Comparison of ENCODE assay signal across 16 mouse cellular contexts in genomic region chr6:113659648-113660491, GRCm38 (mm10). TPM values are rescaled to one million over a fixed set of nuclear protein-coding genes. Genes with fewer than 3 reads are reported as not detected.
DNase-seq lines count a peak whose midpoint lies in the region; ATAC-seq and TF ChIP-seq lines count a peak whose summit lies in the region.
"Had no signal": no experiment of that assay in that cellular context is flagged by ENCODE, and none has a peak within 500 bp of the region (broad histone marks: within the 10 kb centered on the region; RNA-seq: fewer than 3 reads in every experiment).

No protein-coding gene starts in this region.

- no peak for DNase-seq in heart, embryonic 10.5 days (ENCODE audit: low spot score)
- no peak for DNase-seq in heart, postnatal 4 days
- no peak for DNase-seq in left cerebral cortex, adult 2 months (ENCODE audit: extremely low spot score in 1 of 2, low spot score in 2 of 2)
- no peak for DNase-seq in left cerebral cortex, postnatal 4 days
- DNase-seq in brain, adult 2 months (ENCODE audit: low read depth, low spot score): peak; percentile 53
- DNase-seq in left cerebral cortex, adult 11 months (ENCODE audit: low spot score): no peak
- DNase-seq: adrenal gland, postnatal 14 days; cerebellum, adult 2 months; lung, postnatal 36 days; thymus, postnatal 14 days had no signal

- H3K9me3 ChIP-seq in heart, embryonic 10.5 days: no peaks in the 10 kb centered on the region
- H3K9me3 ChIP-seq in hindbrain, embryonic 16.5 days (ENCODE audit: control insufficient read depth, low read length): no peaks in the 10 kb centered on the region

- no peak overlapping the region for H3K9ac ChIP-seq in hindbrain, embryonic 16.5 days (ENCODE audit: low read depth, low read length)

- ATAC-seq in hindbrain, embryonic 16.5 days: no peak

- no peaks in the 10 kb centered on the region for H3K36me3 ChIP-seq in heart, embryonic 10.5 days
- no peaks in the 10 kb centered on the region for H3K36me3 ChIP-seq in hindbrain, embryonic 16.5 days (ENCODE audit: control insufficient read depth, insufficient read depth, low read length)

- no peaks in the 10 kb centered on the region for H3K27me3 ChIP-seq in heart, embryonic 10.5 days (ENCODE audit: insufficient read depth, poor library complexity, severe bottlenecking)
- no peaks in the 10 kb centered on the region for H3K27me3 ChIP-seq in hindbrain, embryonic 16.5 days (replicated peaks; ENCODE audit: control insufficient read depth, insufficient read depth, low read length)
- H3K27me3 ChIP-seq: Patski had no signal

- H3K27ac ChIP-seq in heart, embryonic 10.5 days: peak overlapping the region; percentile 68; the same call in 1 of the 2 replicates
- peak overlapping the region; percentile 65 for H3K27ac ChIP-seq in left cerebral cortex, adult 2 months
- H3K27ac ChIP-seq in olfactory bulb, adult 2 months (ENCODE audit: insufficient read depth, low read depth, low read length): peak overlapping the region; percentile 50
- no peak overlapping the region for H3K27ac ChIP-seq in hindbrain, embryonic 16.5 days (ENCODE audit: low read depth, low read length)

- 68% methylated on average over 8 of the region's 8 CpGs for WGBS in heart, embryonic 10.5 days
- WGBS in olfactory bulb, adult 2 months: 43% methylated on average over 8 of the region's 8 CpGs
- WGBS in hindbrain, embryonic 16.5 days: 74% methylated on average over 8 of the region's 8 CpGs

- no peak; the same call in 1 of the 2 replicates for TF ChIP-seq CTCF in left cerebral cortex, adult 2 months (IDR thresholded peaks at IDR 0.05)
- TF ChIP-seq CTCF in olfactory bulb, adult 2 months (IDR thresholded peaks at IDR 0.05; ENCODE audit: insufficient read depth, low read depth, low read length): no peak

- TF ChIP-seq POLR2A in olfactory bulb, adult 2 months (IDR thresholded peaks at IDR 0.05; ENCODE audit: insufficient read depth, low read depth, low read length): no peak

- H3K4me3 ChIP-seq in heart, embryonic 10.5 days: no peak overlapping the region
- no peak overlapping the region for H3K4me3 ChIP-seq in left cerebral cortex, adult 2 months
- no peak overlapping the region for H3K4me3 ChIP-seq in olfactory bulb, adult 2 months (ENCODE audit: insufficient read depth, low read depth, low read length)
- H3K4me3 ChIP-seq in hindbrain, embryonic 16.5 days (ENCODE audit: low read length): no peak overlapping the region

- intact Hi-C loops in left cerebral cortex, adult 2 months (cut with DNase I): no loop called here
- intact Hi-C loops in left cerebral cortex, postnatal 4 days (cut with DNase I): no loop called here

- H3K4me1 ChIP-seq in heart, embryonic 10.5 days: peaks cover 31% of the 10 kb centered on the region
- H3K4me1 ChIP-seq in olfactory bulb, adult 2 months (ENCODE audit: control insufficient read depth, insufficient read depth, low read length): peaks cover 24% of the 10 kb centered on the region
- no peaks in the 10 kb centered on the region for H3K4me1 ChIP-seq in hindbrain, embryonic 16.5 days (ENCODE audit: control insufficient read depth, insufficient read depth, low read depth, low read length)

- H3K4me2 ChIP-seq in hindbrain, embryonic 16.5 days (ENCODE audit: low read length): no peak overlapping the region

RNA-seq across cellular contexts. Expression of gene Irak2, which starts 21.6 kb away (rescaled TPM):
- 12.5 TPM in 2 replicates for polyA plus RNA-seq in heart, embryonic 10.5 days (2016; fragmentation: Nextera tagmentation; extraction: Ambion mirVana)
- 10 to 100 TPM in 1 of 2 experiments, 1 to 10 TPM in 1; 8.9 to 11.1 TPM for total RNA-seq in heart, postnatal 4 days (2021)
- 10 to 100 TPM; 21.6 to 25.6 TPM for total RNA-seq in left cerebral cortex, adult 2 months (2021)
- 1 to 10 TPM; 7.9 to 8.1 TPM for total RNA-seq in left cerebral cortex, postnatal 4 days (2021)
- not detected in 2 replicates for polyA plus RNA-seq in olfactory bulb, adult 2 months (2012; ENCODE audit: insufficient read depth, insufficient read length, low replicate concordance, missing spikeins)
- 2.6 and 2.8 TPM in 2 replicates for polyA plus RNA-seq in hindbrain, embryonic 16.5 days (2015; fragmentation: Nextera tagmentation; extraction: Ambion mirVana)

RNA-seq across cellular contexts. Expression of gene Vhl, which starts 36.1 kb away (rescaled TPM):
- polyA plus RNA-seq in heart, embryonic 10.5 days (2016; fragmentation: Nextera tagmentation; extraction: Ambion mirVana): 32.3 and 34.2 TPM in 2 replicates
- total RNA-seq in heart, postnatal 4 days (2021): 10 to 100 TPM; 13.6 to 18.6 TPM
- 10 to 100 TPM; 41.5 to 43.0 TPM for total RNA-seq in left cerebral cortex, adult 2 months (2021)
- 10 to 100 TPM; 50.0 to 61.8 TPM for total RNA-seq in left cerebral cortex, postnatal 4 days (2021)
- polyA plus RNA-seq in olfactory bulb, adult 2 months (2012; ENCODE audit: insufficient read depth, insufficient read length, low replicate concordance, missing spikeins): not detected in 2 replicates
- 73.0 and 74.5 TPM in 2 replicates for polyA plus RNA-seq in hindbrain, embryonic 16.5 days (2015; fragmentation: Nextera tagmentation; extraction: Ambion mirVana)

RNA-seq across cellular contexts. Expression of gene Tatdn2, which starts 37.0 kb away (rescaled TPM):
- polyA plus RNA-seq in heart, embryonic 10.5 days (2016; fragmentation: Nextera tagmentation; extraction: Ambion mirVana): 0.70 and 0.84 TPM in 2 replicates
- total RNA-seq in heart, postnatal 4 days (2021): 10 to 100 TPM; 76.2 to 80.7 TPM
- total RNA-seq in left cerebral cortex, adult 2 months (2021): 10 to 100 TPM; 71.4 to 72.8 TPM
- 10 to 100 TPM; 95.0 to 98.1 TPM for total RNA-seq in left cerebral cortex, postnatal 4 days (2021)
- polyA plus RNA-seq in olfactory bulb, adult 2 months (2012; ENCODE audit: insufficient read depth, insufficient read length, low replicate concordance, missing spikeins): not detected in 2 replicates
- 0.56 and 1.3 TPM in 2 replicates for polyA plus RNA-seq in hindbrain, embryonic 16.5 days (2015; fragmentation: Nextera tagmentation; extraction: Ambion mirVana)

RNA-seq across cellular contexts. Expression of gene Brk1, which starts 55.3 kb away (rescaled TPM):
- 170 and 197 TPM in 2 replicates for polyA plus RNA-seq in heart, embryonic 10.5 days (2016; fragmentation: Nextera tagmentation; extraction: Ambion mirVana)
- 100 to 1,000 TPM; 101 to 102 TPM for total RNA-seq in heart, postnatal 4 days (2021)
- total RNA-seq in left cerebral cortex, adult 2 months (2021): 100 to 1,000 TPM; 221 to 228 TPM
- total RNA-seq in left cerebral cortex, postnatal 4 days (2021): 100 to 1,000 TPM; 166 to 181 TPM
- not detected in 2 replicates for polyA plus RNA-seq in olfactory bulb, adult 2 months (2012; ENCODE audit: insufficient read depth, insufficient read length, low replicate concordance, missing spikeins)
- 246 and 270 TPM in 2 replicates for polyA plus RNA-seq in hindbrain, embryonic 16.5 days (2015; fragmentation: Nextera tagmentation; extraction: Ambion mirVana)

RNA-seq across cellular contexts. Expression of gene Fancd2os, which starts 59.4 kb away (rescaled TPM):
- 0.16 and 0.38 TPM in 2 replicates for polyA plus RNA-seq in heart, embryonic 10.5 days (2016; fragmentation: Nextera tagmentation; extraction: Ambion mirVana)
- total RNA-seq in heart, postnatal 4 days (2021): not detected
- not detected for total RNA-seq in left cerebral cortex, adult 2 months (2021)
- total RNA-seq in left cerebral cortex, postnatal 4 days (2021): under 1 TPM in 1 of 2 experiments, not detected in 1; 0.28 TPM
- polyA plus RNA-seq in olfactory bulb, adult 2 months (2012; ENCODE audit: insufficient read depth, insufficient read length, low replicate concordance, missing spikeins): not detected in 2 replicates
- 0.21 and 0.22 TPM in 2 replicates for polyA plus RNA-seq in hindbrain, embryonic 16.5 days (2015; fragmentation: Nextera tagmentation; extraction: Ambion mirVana)
- total RNA-seq: adrenal gland, postnatal 14 days had no signal
- polyA plus RNA-seq: CD4-positive, CD25-positive, alpha-beta regulatory T cell, adult 4 months; cerebellum, adult 2 months; embryonic facial prominence, embryonic 11.5 days; hindbrain, embryonic 11.5 days; Patski had no signal
